Mouse (Mus musculus): ENCODE measurements around the gene Nsg1.

- TF ChIP-seq CTCF (IDR thresholded peaks at IDR 0.05; ENCODE audit: low read depth) (no peak), EP300 (IDR thresholded peaks at IDR 0.05; ENCODE audit: low read depth) (no peak)
Measured at GRCm38 (mm10) chr5:38153636-38154035, 6.1 kb downstream of the Nsg1 start.
